Mouse (Mus musculus): Measurements from ENCODE around the gene Psmc3ip. TPM values are rescaled to one million over a fixed set of nuclear protein-coding genes. Genes with fewer than 3 reads are reported as not detected.

Gene Psmc3ip
- polyA plus RNA-seq, 1 experiment from 2014 or later, result 77.3 TPM

- Histone ChIP-seq H3K4me3 (no peak overlapping the region), H3K4me1 (peaks cover 31% of the 10 kb centered on the region), H3K9me3 (replicated peaks) (no peaks in the 10 kb centered on the region), H3K36me3 (peaks cover 40% of the 10 kb centered on the region), H3K27me3 (ENCODE audit: low read depth, poor library complexity, severe bottlenecking) (peaks cover 21% of the 10 kb centered on the region), H3K27ac (replicated peaks) (no peak overlapping the region)
- WGBS, result 93% methylated on average over 9 of the region's 9 CpGs
- DNase-seq (ENCODE audit: low spot score), result no peak
Observed at GRCm38 (mm10) chr11:101065002-101065401, 30.2 kb downstream of the Psmc3ip start.

GRCm38 (mm10) chr11:101064462-101064861 lies 30.8 kb downstream of the Psmc3ip start:
- Histone ChIP-seq H3K4me1 (peaks cover 34% of the 10 kb centered on the region), H3K36me3 (peaks cover 46% of the 10 kb centered on the region), H3K4me3 (no peak overlapping the region), H3K27ac (replicated peaks) (no peak overlapping the region), H3K9me3 (replicated peaks) (no peaks in the 10 kb centered on the region), H3K27me3 (ENCODE audit: low read depth, poor library complexity, severe bottlenecking) (peaks cover 21% of the 10 kb centered on the region)
- 87% methylated on average over 4 of the region's 4 CpGs for WGBS
- DNase-seq (ENCODE audit: low spot score), result no peak

- no peak for DNase-seq (ENCODE audit: low spot score)
- peaks cover 36% of the 10 kb centered on the region for H3K4me1 ChIP-seq
- peaks cover 15% of the 10 kb centered on the region for H3K27me3 ChIP-seq (ENCODE audit: low read depth, poor library complexity, severe bottlenecking)
- no peak overlapping the region for H3K4me3 ChIP-seq
- no peaks in the 10 kb centered on the region for H3K9me3 ChIP-seq (replicated peaks)
- 72% methylated on average over 12 of the region's 12 CpGs for WGBS
- peak overlapping the region; percentile 49 for H3K27ac ChIP-seq (replicated peaks)
- peaks cover 52% of the 10 kb centered on the region for H3K36me3 ChIP-seq
Observed at GRCm38 (mm10) chr11:101063676-101064327, 31.4 kb downstream of the Psmc3ip start.

GRCm38 (mm10) chr11:101062971-101063675 lies 32.1 kb downstream of the Psmc3ip start:
- H3K4me3 ChIP-seq, result no peak overlapping the region
- no peaks in the 10 kb centered on the region for H3K9me3 ChIP-seq (replicated peaks)
- peaks cover 8% of the 10 kb centered on the region; the same call in 1 of the 2 replicates for H3K27me3 ChIP-seq (ENCODE audit: low read depth, poor library complexity, severe bottlenecking)
- no peak for DNase-seq (ENCODE audit: low spot score)
- peak overlapping the region; percentile 49 for H3K27ac ChIP-seq (replicated peaks)
- peaks cover 41% of the 10 kb centered on the region for H3K4me1 ChIP-seq
- peaks cover 59% of the 10 kb centered on the region for H3K36me3 ChIP-seq
- 86% methylated on average over 14 of the region's 14 CpGs for WGBS

GRCm38 (mm10) chr11:101062165-101062884 lies 32.9 kb downstream of the Psmc3ip start:
- Histone ChIP-seq H3K36me3 (peaks cover 61% of the 10 kb centered on the region), H3K27ac (replicated peaks) (no peak overlapping the region), H3K9me3 (replicated peaks) (no peaks in the 10 kb centered on the region), H3K27me3 (ENCODE audit: low read depth, poor library complexity, severe bottlenecking) (no peaks in the 10 kb centered on the region), H3K4me1 (peaks cover 41% of the 10 kb centered on the region), H3K4me3 (no peak overlapping the region)
- whole genome bisulfite sequencing, result 75% methylated on average over 12 of the region's 12 CpGs
- DNase-seq (ENCODE audit: low spot score), result no peak

GRCm38 (mm10) chr11:101061049-101061448 lies 34.2 kb downstream of the Psmc3ip start:
- WGBS, result 96% methylated on average over 5 of the region's 5 CpGs
- Histone ChIP-seq H3K4me3 (no peak overlapping the region), H3K27ac (replicated peaks) (no peak overlapping the region), H3K36me3 (peaks cover 74% of the 10 kb centered on the region), H3K27me3 (ENCODE audit: low read depth, poor library complexity, severe bottlenecking) (no peaks in the 10 kb centered on the region), H3K9me3 (replicated peaks) (no peaks in the 10 kb centered on the region), H3K4me1 (peaks cover 30% of the 10 kb centered on the region)
- no peak for DNase-seq (ENCODE audit: low spot score)

GRCm38 (mm10) chr11:101060126-101060525 lies 35.1 kb downstream of the Psmc3ip start:
- Histone ChIP-seq H3K9me3 (replicated peaks) (no peaks in the 10 kb centered on the region), H3K27ac (replicated peaks) (0 out of 2 replicates have a peak overlapping the region, but pooled peaks have one; percentile 20), H3K4me1 (peaks cover 29% of the 10 kb centered on the region), H3K4me3 (no peak overlapping the region), H3K27me3 (ENCODE audit: low read depth, poor library complexity, severe bottlenecking) (no peaks in the 10 kb centered on the region), H3K36me3 (peaks cover 83% of the 10 kb centered on the region)
- 74% methylated on average over 8 of the region's 8 CpGs for WGBS
- DNase-seq (ENCODE audit: low spot score), result no peak

GRCm38 (mm10) chr11:101059473-101059872 lies 35.8 kb downstream of the Psmc3ip start:
- no peaks in the 10 kb centered on the region for H3K27me3 ChIP-seq (ENCODE audit: low read depth, poor library complexity, severe bottlenecking)
- H3K36me3 ChIP-seq, result peaks cover 90% of the 10 kb centered on the region
- no peak overlapping the region for H3K4me3 ChIP-seq
- peaks cover 29% of the 10 kb centered on the region for H3K4me1 ChIP-seq
- no peak overlapping the region; the same call in 1 of the 2 replicates for H3K27ac ChIP-seq (replicated peaks)
- WGBS, result 81% methylated on average over 10 of the region's 10 CpGs
- DNase-seq (ENCODE audit: low spot score), result no peak
- H3K9me3 ChIP-seq (replicated peaks), result no peaks in the 10 kb centered on the region

- no peak for DNase-seq (ENCODE audit: low spot score)
- no peak overlapping the region for H3K4me3 ChIP-seq
- no peaks in the 10 kb centered on the region for H3K9me3 ChIP-seq (replicated peaks)
- H3K36me3 ChIP-seq, result peaks cover 92% of the 10 kb centered on the region
- H3K4me1 ChIP-seq, result peaks cover 26% of the 10 kb centered on the region
- no peak overlapping the region for H3K27ac ChIP-seq (replicated peaks)
- WGBS, result 74% methylated on average over 5 of the region's 5 CpGs
- H3K27me3 ChIP-seq (ENCODE audit: low read depth, poor library complexity, severe bottlenecking), result no peaks in the 10 kb centered on the region
Observed at GRCm38 (mm10) chr11:101058726-101059125, 36.5 kb downstream of the Psmc3ip start.

GRCm38 (mm10) chr11:101057860-101058259 lies 37.4 kb downstream of the Psmc3ip start:
- peak; percentile 72 for DNase-seq (ENCODE audit: low spot score)
- 36% methylated on average over 5 of the region's 5 CpGs for WGBS
- H3K36me3 ChIP-seq, result peaks cover 92% of the 10 kb centered on the region

GRCm38 (mm10) chr11:101056885-101057284 lies 38.4 kb downstream of the Psmc3ip start:
- DNase-seq (ENCODE audit: low spot score), result no peak
- no peaks in the 10 kb centered on the region for H3K27me3 ChIP-seq (ENCODE audit: low read depth, poor library complexity, severe bottlenecking)
- no peaks in the 10 kb centered on the region for H3K9me3 ChIP-seq (replicated peaks)
- peaks cover 92% of the 10 kb centered on the region for H3K36me3 ChIP-seq
- WGBS, result 60% methylated on average over 8 of the region's 8 CpGs
- H3K27ac ChIP-seq (replicated peaks), result no peak overlapping the region
- no peak overlapping the region for H3K4me3 ChIP-seq
- H3K4me1 ChIP-seq, result peaks cover 16% of the 10 kb centered on the region

More at GRCm38 (mm10) chr11:101057860-101058259, 37.4 kb downstream of the Psmc3ip start:
- H3K4me1 ChIP-seq, result peaks cover 17% of the 10 kb centered on the region
- H3K4me3 ChIP-seq, result no peak overlapping the region
- H3K27me3 ChIP-seq (ENCODE audit: low read depth, poor library complexity, severe bottlenecking), result no peaks in the 10 kb centered on the region
- H3K9me3 ChIP-seq (replicated peaks), result no peaks in the 10 kb centered on the region
- no peak overlapping the region for H3K27ac ChIP-seq (replicated peaks)

GRCm38 (mm10) chr11:101055418-101055817 lies 39.8 kb downstream of the Psmc3ip start:
- peaks cover 93% of the 10 kb centered on the region for H3K36me3 ChIP-seq
- DNase-seq (ENCODE audit: low spot score), result no peak

More at GRCm38 (mm10) chr11:101055418-101055817, 39.8 kb downstream of the Psmc3ip start:
- Histone ChIP-seq H3K4me1 (peaks cover 16% of the 10 kb centered on the region), H3K4me3 (no peak overlapping the region), H3K27ac (replicated peaks) (no peak overlapping the region), H3K9me3 (replicated peaks) (no peaks in the 10 kb centered on the region), H3K27me3 (ENCODE audit: low read depth, poor library complexity, severe bottlenecking) (no peaks in the 10 kb centered on the region)
- WGBS, result 90% methylated on average over 14 of the region's 14 CpGs

All from midbrain, embryonic 10.5 days (tissue).